Mouse (Mus musculus) neural tube, embryonic 10.5 days (tissue): ENCODE results near the gene Igfbp2.

Experiments
- DNase-seq: peaks from one replicate; pipeline ENCODE4 v3.0.0-alpha.2; 2017; ENCODE audit warnings: low spot score; ENCODE audit errors: extremely low spot score

Gene Igfbp2

GRCm38 (mm10) chr1:72815184-72815583 is 9.1 kb upstream of the Igfbp2 start:
- DNase-seq: no peak

- DNase-seq: no peak
These were observed 8.7 kb upstream of the Igfbp2 start for GRCm38 (mm10) chr1:72815616-72816015.

GRCm38 (mm10) chr1:72819995-72820394 is 4.3 kb upstream of the Igfbp2 start:
- DNase-seq: no peak

- no peak for DNase-seq
These were observed 1.4 kb upstream of the Igfbp2 start for GRCm38 (mm10) chr1:72822893-72823292.

- peak; percentile 64 for DNase-seq
These were observed 401 bp downstream of the Igfbp2 start for GRCm38 (mm10) chr1:72824707-72825101.

- peak; percentile 65 for DNase-seq
These were observed 983 bp downstream of the Igfbp2 start for GRCm38 (mm10) chr1:72825286-72825685.

GRCm38 (mm10) chr1:72825921-72826320 is 1.6 kb downstream of the Igfbp2 start:
- DNase-seq: peak; percentile 20

GRCm38 (mm10) chr1:72826446-72826845 is 2.1 kb downstream of the Igfbp2 start:
- peak; percentile 54 for DNase-seq

GRCm38 (mm10) chr1:72826931-72827330 is 2.6 kb downstream of the Igfbp2 start:
- DNase-seq: peak; percentile 45

GRCm38 (mm10) chr1:72827411-72828315 is 3.4 kb downstream of the Igfbp2 start:
- peak; percentile 32 for DNase-seq

- no peak for DNase-seq
These were observed 4.5 kb downstream of the Igfbp2 start for GRCm38 (mm10) chr1:72828843-72829242.

GRCm38 (mm10) chr1:72830485-72830884 is 6.2 kb downstream of the Igfbp2 start:
- no peak for DNase-seq

GRCm38 (mm10) chr1:72832715-72833153 is 8.4 kb downstream of the Igfbp2 start:
- DNase-seq: no peak

GRCm38 (mm10) chr1:72833563-72833962 is 9.3 kb downstream of the Igfbp2 start:
- no peak for DNase-seq

- DNase-seq: no peak
These were observed 15.1 kb downstream of the Igfbp2 start for GRCm38 (mm10) chr1:72839356-72839755.

GRCm38 (mm10) chr1:72839791-72840190 is 15.5 kb downstream of the Igfbp2 start:
- DNase-seq: no peak

GRCm38 (mm10) chr1:72842666-72843459 is 18.6 kb downstream of the Igfbp2 start:
- DNase-seq: no peak

GRCm38 (mm10) chr1:72844675-72845074 is 20.4 kb downstream of the Igfbp2 start:
- no peak for DNase-seq

- DNase-seq: no peak
These were observed 23.6 kb downstream of the Igfbp2 start for GRCm38 (mm10) chr1:72847849-72848380.

- no peak for DNase-seq
These were observed 24.7 kb downstream of the Igfbp2 start for GRCm38 (mm10) chr1:72849037-72849436.

GRCm38 (mm10) chr1:72853759-72854158 is 29.5 kb downstream of the Igfbp2 start:
- no peak for DNase-seq
